Mouse (Mus musculus) ZHBTc4 (cell line): ENCODE results near the gene Dap.

Experiments
- DNase-seq: peaks from one replicate; pipeline ENCODE4 v3.0.0-alpha.2; 2011; ENCODE audit warnings: low read depth, low spot score

The Dap gene

GRCm38 (mm10) chr15:31224135-31224761, at the start of gene Dap:
Dap (plus strand) TSS chr15:31224314.
- peak; percentile 98 for DNase-seq

- DNase-seq: peak; percentile 45
Observed at GRCm38 (mm10) chr15:31176566-31176965, 47.5 kb upstream of the Dap start.

DNA sequence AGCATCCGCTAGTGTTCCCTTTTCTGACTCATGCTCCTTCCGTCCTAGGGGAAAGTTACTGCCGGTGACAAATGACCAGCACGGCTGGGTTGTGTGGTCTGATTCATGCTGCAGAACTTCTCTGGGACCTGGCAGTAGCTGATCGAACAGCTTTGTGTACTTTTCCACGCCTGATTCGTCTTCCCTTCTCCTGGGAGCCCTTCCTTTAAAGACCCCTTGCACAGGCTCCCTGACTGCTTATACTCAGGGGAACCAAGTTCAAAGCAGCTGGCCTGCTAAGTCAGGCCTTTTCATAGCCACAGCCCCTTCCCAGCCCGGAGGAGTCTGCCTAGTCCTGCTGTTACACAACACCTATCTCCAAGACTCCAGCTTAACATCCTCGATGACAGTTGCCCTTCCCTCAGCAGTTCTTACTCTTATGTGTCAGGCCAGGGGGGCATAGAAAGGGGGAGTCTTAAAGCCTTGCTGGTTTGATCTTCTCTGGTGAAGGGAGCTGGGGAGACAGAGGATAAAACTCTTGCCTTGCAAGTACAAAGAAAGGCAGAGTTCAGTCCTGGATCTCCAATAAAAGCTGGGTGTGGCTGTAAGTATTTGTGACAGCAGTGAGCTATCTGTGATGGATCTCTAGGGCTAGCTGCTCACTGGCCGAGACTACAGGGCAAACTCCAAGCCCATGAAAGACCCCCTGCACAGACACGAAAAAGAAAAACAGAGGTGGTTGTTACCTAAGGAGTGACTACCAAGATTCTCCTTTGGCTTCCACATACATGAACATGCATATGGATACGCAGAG, 39.3 kb upstream of the Dap start:
- no peak for DNase-seq

DNA sequence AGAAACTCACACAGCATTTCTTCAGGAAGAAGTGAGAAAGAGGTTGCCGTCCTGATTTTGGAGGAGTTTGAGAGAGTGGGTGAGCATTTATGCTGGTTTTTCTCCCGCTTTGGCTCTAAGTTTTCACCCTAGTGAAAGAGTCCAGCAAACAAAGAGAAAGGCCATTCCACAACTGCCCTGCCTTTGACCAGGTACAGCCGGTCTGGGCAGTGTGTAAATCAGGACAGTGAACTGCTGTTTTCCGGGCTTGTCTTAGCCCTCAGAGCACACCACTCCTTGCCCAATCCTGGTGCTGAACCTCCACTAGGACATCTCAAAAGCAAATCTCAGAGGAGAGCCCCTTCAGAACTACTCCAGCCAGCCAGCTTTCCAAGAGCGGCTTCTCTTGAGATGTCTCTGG, 38.6 kb upstream of the Dap start:
- no peak for DNase-seq

GRCm38 (mm10) chr15:31186371-31186901, 37.7 kb upstream of the Dap start:
- no peak for DNase-seq

DNA sequence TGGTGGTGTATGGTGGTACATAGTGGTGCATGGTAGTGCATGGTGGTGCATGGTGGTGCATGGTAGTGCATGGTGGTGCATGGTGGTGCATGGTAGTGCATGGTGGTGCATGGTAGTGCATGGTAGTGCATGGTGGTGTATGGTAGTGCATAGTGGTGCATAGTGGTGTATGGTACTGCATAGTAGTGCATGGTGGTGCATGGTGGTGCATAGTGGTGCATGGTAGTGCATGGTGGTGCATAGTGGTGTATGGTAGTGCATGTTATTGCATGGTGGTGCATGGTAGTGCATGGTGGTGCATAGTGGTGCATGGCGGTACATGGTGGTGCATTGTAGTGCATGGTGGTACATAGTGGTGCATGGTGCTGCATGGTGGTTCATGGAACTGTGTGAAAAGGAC, 31.6 kb upstream of the Dap start:
- DNase-seq: no peak

- no peak for DNase-seq
Observed at GRCm38 (mm10) chr15:31195776-31196175, 28.3 kb upstream of the Dap start.

DNA sequence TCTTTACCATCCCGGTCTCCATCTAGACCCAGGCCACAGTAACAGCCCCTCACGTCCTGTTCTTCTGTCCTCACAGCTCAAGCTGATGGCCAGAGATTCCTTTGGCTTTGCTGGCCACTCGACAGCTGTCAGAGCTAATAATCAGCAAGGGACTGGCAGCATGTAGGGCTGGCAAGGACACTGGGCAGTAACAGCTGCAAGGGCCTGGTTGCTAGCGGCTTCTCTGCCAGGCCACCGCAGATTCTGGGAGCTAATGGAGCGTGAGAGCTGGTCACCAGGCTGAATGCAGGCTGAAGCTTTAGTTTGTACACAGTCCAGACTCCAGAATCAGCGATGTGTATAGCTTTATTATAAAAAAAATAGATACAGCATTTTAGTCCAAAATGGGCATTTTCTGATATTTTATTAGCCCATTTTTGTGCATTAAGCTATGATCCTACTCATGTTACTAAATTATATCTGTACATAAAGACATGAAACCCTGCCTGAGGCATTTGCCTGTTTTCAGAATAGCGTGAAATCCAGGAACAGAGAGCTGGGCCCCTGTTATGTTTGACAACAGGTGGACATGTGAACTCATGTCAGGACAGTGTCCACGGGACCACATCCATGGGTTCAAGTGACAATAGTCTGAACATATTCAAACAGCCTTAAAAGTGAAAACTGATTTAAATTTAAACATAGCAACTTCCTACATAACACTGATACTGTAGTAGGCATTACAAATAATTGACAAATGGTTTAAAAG, 16.6 kb upstream of the Dap start:
- no peak for DNase-seq

- peak; percentile 25 for DNase-seq
Observed at GRCm38 (mm10) chr15:31211910-31212309, 12.2 kb upstream of the Dap start.

- DNase-seq: no peak
Observed at GRCm38 (mm10) chr15:31213619-31214270, 10.4 kb upstream of the Dap start.

GRCm38 (mm10) chr15:31222216-31222615, 1.9 kb upstream of the Dap start:
- DNase-seq: no peak

- no peak for DNase-seq
Observed at GRCm38 (mm10) chr15:31223596-31224134, 449 bp upstream of the Dap start.

DNA sequence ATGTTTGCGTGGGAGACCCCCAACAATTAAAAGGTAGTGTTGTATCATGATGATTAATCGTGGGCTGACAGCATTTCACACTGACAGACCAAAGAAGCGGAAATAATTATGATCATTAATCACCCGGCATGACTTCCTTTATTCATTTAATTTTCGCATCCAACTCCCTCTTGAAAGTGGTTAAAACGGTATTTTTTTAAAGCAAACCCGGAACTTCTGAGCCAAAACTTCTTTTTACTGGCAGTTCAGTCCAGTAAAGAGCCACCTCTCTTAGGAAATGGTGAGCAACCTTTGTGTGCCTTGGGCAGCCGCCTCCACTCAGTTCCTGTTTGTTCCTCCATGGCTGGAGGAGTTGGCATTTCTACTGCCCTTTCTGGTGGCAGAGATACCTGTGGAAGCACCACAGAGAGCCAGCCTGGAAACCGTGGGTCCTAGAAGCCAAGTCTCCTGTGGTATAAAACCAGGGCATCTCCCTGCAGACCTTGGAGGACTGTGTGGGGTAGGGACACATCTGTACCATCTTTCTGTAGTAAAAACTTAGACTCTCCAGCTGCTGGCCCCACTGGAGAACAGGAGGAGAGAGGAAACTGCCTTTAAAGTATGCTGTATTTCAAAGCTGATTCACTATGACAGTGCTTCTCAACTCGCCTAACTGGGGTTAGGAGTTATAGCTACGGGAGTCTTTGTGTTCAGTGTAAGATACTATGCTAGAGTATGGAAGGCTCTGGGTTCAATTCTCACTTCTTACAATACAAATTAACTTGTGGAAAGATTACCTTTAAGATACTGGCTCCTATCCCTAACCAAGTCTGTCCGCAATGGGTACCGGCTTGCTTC, 910 bp downstream of the Dap start:
- DNase-seq: no peak

DNA sequence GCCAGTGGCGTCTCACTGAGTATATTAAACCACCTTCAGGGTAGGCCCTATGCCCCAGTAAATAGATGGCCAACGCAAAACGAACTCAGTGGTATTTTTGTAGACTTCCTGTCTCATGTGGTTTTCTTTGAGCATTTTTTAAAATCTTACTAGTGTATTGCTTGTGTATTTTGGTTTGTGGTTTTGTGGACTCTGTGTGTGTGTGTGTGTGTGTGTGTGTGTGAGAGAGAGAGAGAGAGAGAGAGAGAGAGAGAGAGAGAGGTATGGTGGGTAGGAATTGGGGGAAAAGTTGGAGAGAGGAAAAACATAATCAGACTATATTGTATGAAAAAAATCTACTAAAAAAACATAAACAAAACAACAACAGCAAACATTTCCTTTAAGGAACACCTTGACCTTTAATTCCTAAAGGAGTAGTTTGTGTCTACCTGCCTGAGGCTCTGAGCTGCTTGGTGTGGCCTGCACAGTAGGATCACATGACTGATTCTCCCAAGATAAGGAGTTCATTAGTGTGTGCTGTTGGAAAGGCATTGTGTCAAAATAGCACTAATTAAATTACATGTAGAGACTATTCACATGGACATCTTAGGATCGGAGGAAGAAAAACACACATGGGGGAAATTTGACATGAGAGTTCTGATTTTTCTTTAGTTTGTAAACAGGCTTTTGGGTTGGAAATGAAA, 1.7 kb downstream of the Dap start:
- DNase-seq: no peak

- DNase-seq: peak; percentile 50
Observed at GRCm38 (mm10) chr15:31226464-31226863, 2.4 kb downstream of the Dap start.

GRCm38 (mm10) chr15:31227793-31228192, 3.7 kb downstream of the Dap start:
- peak; percentile 45 for DNase-seq

- no peak for DNase-seq
Observed at GRCm38 (mm10) chr15:31233006-31233405, 8.9 kb downstream of the Dap start.

DNA sequence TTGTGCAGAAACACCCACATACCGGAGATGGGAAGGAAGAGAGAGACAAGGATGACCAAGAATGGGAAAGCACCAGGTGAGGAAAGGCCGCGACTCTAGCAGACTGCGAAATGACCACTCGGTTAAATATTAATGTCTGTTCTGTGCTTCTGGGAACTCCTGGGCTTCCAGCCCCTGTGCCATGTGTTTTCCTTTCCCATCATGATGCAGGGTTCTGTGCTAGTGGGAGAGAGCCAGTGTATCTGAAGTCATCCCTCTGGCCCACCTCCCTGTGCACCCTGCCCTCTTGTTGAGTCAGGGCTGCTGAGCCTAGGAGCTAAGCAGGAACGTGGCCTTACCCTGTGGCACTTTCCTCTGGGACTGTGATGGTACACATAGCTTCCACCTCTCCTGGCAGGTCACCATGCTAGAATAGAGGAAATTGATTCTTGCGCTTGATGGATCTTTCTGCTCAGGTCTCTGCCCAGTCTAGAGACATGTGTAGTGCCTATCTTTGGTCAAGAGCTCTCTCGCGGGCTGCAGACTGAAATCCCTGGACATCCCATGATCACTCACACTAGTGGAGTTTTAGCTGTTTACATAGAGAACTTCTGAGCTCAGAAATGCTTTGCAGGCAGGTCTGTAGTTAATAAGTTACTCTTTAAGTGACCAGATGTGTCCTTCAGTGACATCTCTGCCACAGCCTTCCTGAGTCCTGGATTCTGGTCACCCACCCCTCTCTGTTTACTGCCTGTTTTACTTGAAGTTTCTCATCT, 11.9 kb downstream of the Dap start:
- DNase-seq: no peak

GRCm38 (mm10) chr15:31236549-31236907, 12.4 kb downstream of the Dap start:
- DNase-seq: no peak
